Mouse (Mus musculus) MEL (cell line): ENCODE results near the gene Olfr514.

Source experiments
- CTCF ChIP-seq, 3 experiments: IDR thresholded peaks in 2 of 3; conservative IDR thresholded peaks in 1 of 3; 2 replicates each; pipeline ENCODE4 v1.5.1; 2011 to 2012; ENCODE audit warnings: low read length in 3 of 3, low read depth in 2 of 3, mild to moderate bottlenecking in 2 of 3, improper control_type of control experiment in 1 of 3, inconsistent platforms in 1 of 3, mixed read lengths in 1 of 3, moderate library complexity in 1 of 3; ENCODE audit not compliant: control insufficient read depth in 1 of 3, insufficient read depth in 1 of 3, poor library complexity in 1 of 3, severe bottlenecking in 1 of 3
- E2F4 ChIP-seq: IDR thresholded peaks from 2 replicates; pipeline ENCODE4 v1.6.1; 2011; ENCODE audit warnings: low read depth, low read length, improper control_type of control experiment, borderline replicate concordance
- EP300 ChIP-seq, 2 experiments: IDR thresholded peaks; 2 replicates each; pipeline ENCODE4 v1.6.1; 2011; ENCODE audit warnings: improper control_type of control experiment in 2 of 2, low read length in 2 of 2, low read depth in 1 of 2, mild to moderate bottlenecking in 1 of 2
- MAX ChIP-seq: IDR thresholded peaks from 2 replicates; pipeline ENCODE4 v1.6.1; 2011; ENCODE audit warnings: low read length, improper control_type of control experiment
- TBP ChIP-seq: IDR thresholded peaks from 2 replicates; pipeline ENCODE4 v1.8.0; 2011; ENCODE audit warnings: low read depth, low read length, improper control_type of control experiment

DNA sequence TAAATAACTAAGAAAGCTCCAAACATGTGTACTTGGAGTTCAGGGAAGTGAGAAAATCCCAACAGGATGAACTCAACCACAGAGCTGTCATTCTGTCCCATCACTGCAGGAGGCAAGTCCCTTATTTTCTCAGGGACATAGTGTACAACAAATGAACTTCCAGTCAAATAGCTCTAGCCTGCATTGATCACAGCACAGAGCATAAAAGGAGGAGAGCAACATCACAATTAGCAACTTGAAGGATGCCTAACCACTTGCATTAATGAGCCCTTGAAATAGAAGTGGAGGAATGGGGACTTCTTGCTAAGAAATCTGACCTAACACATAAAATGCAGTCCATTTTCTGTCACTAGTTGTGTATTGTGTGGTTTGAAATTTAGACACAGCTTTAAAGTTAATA, at the start of gene Olfr514:
- no peak for TF ChIP-seq CTCF (IDR thresholded peaks at IDR 0.05 in 2 of 3, conservative IDR thresholded peaks at IDR 0.05 in 1 of 3; ENCODE audit: control insufficient read depth in 1 of 3, insufficient read depth in 1 of 3, low read depth in 2 of 3, low read length in 3 of 3, poor library complexity in 1 of 3, severe bottlenecking in 1 of 3)
- no peak for TF ChIP-seq TBP
- no peak for TF ChIP-seq MAX
- no peak for TF ChIP-seq E2F4
- TF ChIP-seq EP300 (IDR thresholded peaks at IDR 0.05; ENCODE audit: low read depth in 1 of 2, low read length in 2 of 2), result no peak
